Mouse (Mus musculus) gastrocnemius, adult 2 months (tissue): ENCODE measurements around the gene Lamp1. TPM values are rescaled to one million over a fixed set of nuclear protein-coding genes. Genes with fewer than 3 reads are reported as not detected.
"Not testable (repeated sequence)": the region's sequence is repeated elsewhere in the genome, so short reads cannot be mapped to it uniquely, and the experiment has no call there.

Source experiments
- DNase-seq: peaks from one replicate; pipeline ENCODE4 v3.0.0; 2022
- H3K27ac ChIP-seq: fragments of 200-600 bp; 2 replicates; pipeline ENCODE4 v1.8.1; 2022; ENCODE audit warnings: mild to moderate bottlenecking
- H3K4me3 ChIP-seq: fragments of 200-600 bp; 2 replicates; pipeline ENCODE4 v1.8.1; 2022; ENCODE audit warnings: mild to moderate bottlenecking, moderate library complexity
- CTCF ChIP-seq: fragments of 200-600 bp; IDR thresholded peaks from 2 replicates; pipeline ENCODE4 v1.8.1; 2022; ENCODE audit warnings: antibody characterized with exemption, mild to moderate bottlenecking, moderate library complexity
- intact Hi-C: fragments of 180-260 bp; cut with DNase I; formaldehyde crosslinking; loops from one replicate; pipeline ENCODE4 v1.15.1; 2025
- long read RNA-seq, 2 experiments: library from polyadenylated mRNA; stranded (forward); transcript quantifications; one replicate each; pipeline ENCODE4 v2.0.0; 2021
- total RNA-seq, 2 experiments: library from RNA; stranded (reverse); gene quantifications; 2 replicates each; pipeline ENCODE4 v1.2.3; 2021

Lamp1 gene
- 100 to 1,000 TPM; 378 to 400 TPM for total RNA-seq
- long read RNA-seq, experiment 1, transcript Lamp1-201 (9 exons, 2,229 nt), result major isoform, 632 of 718 reads
- long read RNA-seq, experiment 1, partial matches to known transcripts, result 18 of 718 reads
- long read RNA-seq, experiment 1, other reads (novel, unspliced or antisense), result 68 of 718 reads
- long read RNA-seq, experiment 2, transcript Lamp1-201 (9 exons, 2,229 nt), result major isoform, 708 of 790 reads
- long read RNA-seq, experiment 2, partial matches to known transcripts, result 13 of 790 reads
- long read RNA-seq, experiment 2, other reads (novel, unspliced or antisense), result 69 of 790 reads

DNA sequence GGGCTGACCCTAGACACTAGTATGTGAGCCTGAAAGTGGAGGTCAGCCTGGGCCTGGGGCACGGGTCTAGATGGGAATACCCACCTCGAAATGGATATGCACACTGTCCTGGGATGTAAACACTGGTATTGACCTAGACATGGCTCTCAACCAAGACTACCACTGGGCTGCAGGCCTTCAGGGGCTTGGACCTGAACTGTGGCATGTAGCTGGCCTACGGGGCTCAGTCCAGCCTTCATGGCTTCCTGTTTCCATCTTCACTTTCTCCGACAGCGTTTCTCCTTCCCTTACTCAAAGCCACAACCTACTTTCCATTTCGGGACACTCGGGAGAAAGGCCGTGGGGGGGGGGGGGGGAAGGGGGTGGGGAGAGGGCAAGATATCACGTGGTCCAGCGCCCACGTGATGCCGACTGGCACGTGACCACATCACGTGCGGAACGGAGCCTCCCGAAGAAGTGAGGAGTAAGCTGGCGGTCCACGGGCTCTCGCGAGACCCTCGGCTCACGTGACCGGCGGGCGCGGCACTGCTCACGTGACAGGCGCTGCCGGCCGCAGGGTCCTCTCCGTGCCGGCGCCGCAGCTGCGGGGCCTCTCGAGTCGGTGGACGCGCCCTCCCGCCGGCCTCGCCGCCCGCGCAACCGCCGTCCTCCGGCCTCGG lies at the start of gene Lamp1:
TSS of gene Lamp1 (plus strand) at position 444 of the 659 bp plus-strand sequence.
- Histone ChIP-seq H3K27ac (peak within 1 kb of the TSS; percentile 99), H3K4me3 (peak within 1 kb of the TSS; percentile 100)
- TF ChIP-seq CTCF, result no peak
- intact Hi-C loops, result loop anchor here (2.0 kb wide), 1 partner anchor 50 kb away; no protein-coding TSS in a partner anchor
- peak; percentile 100 for DNase-seq

DNA sequence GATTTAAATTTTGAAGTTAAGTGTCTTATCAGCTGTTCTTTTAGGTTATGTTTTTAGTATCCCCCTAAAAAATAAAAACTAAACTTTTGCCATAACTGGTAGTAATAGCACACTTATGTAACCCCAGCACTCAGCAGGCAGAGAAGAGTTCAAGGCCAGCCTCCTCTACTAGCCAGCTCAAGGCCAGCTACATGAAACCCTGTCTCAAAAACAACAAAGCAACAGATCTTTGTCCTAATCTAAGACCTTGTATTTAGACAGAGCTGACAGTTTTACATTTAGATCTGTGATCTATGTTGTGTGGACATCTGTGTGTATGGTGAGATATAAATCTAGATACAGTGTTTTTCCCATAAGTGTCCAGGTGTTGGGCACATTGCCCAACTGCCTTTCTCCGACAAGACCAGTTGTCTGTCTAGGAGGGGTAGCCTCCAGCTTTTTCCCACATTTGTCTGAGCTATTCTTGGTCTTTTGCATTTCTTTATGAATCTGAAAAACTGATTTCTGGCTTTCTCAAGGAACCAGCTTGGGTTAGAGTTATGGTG lies 49.5 kb upstream of the Lamp1 start:
- TF ChIP-seq CTCF, result no peak
- no peak for DNase-seq
- Histone ChIP-seq H3K27ac (no peak overlapping the region), H3K4me3 (no peak overlapping the region)
- intact Hi-C loops, result loop anchor here (5.0 to 10.0 kb wide), 3 partner anchors 38 to 355 kb away; partner anchors contain the start of gene Atp11a

DNA sequence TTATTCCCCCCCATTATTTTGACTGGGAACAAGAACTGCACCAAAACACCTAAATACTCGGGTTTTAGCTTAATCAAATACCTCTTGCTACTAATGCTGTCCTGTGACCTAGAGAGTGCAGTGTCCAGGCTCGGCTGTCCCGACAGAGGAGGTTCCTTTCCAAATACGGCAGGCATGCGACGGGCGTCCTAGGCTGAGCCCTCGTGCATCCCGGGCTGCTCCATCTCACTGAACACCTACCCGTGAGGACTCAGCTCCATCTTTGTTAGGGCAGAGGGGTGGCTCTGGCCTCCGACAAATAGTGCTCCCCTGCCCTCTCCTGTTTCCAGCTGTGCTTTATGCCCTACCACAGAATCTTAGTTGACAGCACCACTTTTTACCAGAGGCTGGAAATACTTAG lies 47.0 kb upstream of the Lamp1 start:
- H3K27ac ChIP-seq, result no peak overlapping the region
- no peak overlapping the region for H3K4me3 ChIP-seq
- no peak for TF ChIP-seq CTCF
- intact Hi-C loops, result no loop called here
- DNase-seq, result no peak

DNA sequence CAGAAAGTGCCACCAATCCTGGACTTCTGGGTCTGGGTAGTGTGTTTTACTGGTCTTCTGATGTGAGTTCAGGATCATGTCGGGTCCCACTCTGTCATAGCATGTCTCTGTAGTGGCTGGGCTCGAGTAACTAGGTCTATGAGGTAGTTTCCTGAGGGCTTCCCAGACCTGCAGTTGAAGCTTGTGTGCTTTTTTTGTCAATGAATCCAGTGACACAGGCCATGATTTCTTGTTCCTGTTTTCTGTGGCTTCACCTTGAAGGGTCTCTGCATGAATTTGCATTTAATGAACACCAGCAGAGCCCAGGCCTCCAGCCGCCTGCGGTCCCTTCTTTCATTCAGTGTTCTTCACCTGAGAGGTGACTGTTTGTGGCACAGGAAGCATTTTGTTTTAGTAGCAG lies 45.7 kb upstream of the Lamp1 start:
- intact Hi-C loops, result no loop called here
- TF ChIP-seq CTCF, result no peak
- H3K4me3 ChIP-seq, result no peak overlapping the region
- no peak for DNase-seq
- H3K27ac ChIP-seq, result no peak overlapping the region

DNA sequence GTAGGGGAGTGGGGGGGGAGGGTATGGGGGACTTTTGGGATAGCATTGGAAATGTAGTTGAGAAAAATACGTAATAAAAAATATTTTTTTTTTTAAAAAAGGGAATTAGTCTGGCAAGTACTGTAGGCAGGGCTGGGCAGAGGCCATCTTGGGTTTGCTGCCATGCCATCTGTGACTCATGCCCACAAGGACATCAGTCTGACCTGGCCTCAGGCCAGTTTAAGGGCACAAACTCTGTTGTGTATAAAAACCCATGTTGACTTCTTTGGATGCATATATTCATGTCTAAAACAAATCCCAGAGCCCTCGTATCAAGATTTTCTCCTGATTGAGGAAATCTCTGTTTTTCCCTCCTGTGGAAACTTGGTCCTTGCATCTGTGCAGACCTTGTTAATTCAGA lies 41.9 kb upstream of the Lamp1 start:
- no peak for TF ChIP-seq CTCF
- no peak for DNase-seq
- intact Hi-C loops, result no loop called here
- no peak overlapping the region for H3K27ac ChIP-seq
- H3K4me3 ChIP-seq, result no peak overlapping the region

DNA sequence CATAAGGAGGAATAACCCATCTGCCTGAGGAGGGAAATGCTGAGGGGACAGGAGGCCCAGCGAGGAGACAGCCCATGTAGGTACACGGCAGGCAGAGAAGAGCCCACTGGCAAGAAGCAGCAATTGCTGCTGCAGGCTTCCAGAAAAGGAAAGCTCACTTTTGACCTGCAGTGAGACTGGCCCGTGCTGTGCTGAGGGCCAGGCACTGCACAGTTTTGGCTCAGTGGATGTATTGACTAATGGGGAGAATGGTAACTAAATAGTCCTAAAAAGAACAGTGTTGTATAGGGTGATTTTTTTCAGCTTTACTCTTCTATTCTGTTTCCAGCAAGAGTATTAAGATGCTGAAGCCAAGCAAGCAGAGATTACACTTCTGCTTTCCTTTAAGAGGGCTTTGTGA lies 40.4 kb upstream of the Lamp1 start:
- intact Hi-C loops, result no loop called here
- TF ChIP-seq CTCF, result no peak

DNA sequence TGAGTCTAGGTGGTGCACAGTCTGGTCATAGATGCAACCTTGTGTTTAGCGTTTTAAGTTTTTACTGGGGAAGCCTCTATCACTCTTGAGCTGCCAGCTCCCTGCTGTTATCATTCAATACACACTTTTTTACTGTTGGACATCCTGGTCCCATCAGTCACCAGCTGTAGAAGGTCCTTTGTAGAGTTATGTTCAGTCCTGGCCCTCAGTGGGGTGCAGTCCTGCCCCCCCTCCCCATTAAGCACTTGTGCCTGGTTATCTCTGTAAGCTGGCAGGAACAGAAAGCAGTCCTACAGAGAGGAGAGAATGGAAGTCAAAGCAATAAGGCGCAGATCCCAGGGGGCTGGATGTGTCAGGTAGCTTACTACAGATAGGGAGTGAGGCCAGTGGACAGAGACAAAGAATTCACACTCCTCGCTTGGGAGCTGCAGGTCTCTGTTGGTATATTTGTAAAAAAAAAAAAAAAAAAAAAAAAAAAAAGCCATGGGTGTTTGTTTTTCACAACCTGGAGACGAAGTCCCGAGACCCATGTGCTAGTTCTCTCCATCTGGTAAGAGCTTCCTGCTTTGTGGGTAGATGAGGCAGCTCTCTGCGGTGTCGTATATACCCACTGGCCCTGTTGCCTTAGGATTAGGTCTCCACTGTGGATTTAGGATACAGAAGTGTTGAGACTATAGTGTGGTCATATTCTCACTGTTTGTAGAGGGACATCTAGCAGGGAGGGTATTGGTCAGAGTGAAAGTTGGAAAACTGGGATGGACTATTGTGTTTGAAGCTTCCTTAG lies 37.9 kb upstream of the Lamp1 start:
- no peak for DNase-seq
- Histone ChIP-seq H3K4me3 (no peak overlapping the region), H3K27ac (no peak overlapping the region)
- TF ChIP-seq CTCF, result no peak
- intact Hi-C loops, result no loop called here

More for the DNA sequence above, 40.4 kb upstream of the Lamp1 start:
- DNase-seq, result no peak
- Histone ChIP-seq H3K4me3 (no peak overlapping the region), H3K27ac (no peak overlapping the region)

DNA sequence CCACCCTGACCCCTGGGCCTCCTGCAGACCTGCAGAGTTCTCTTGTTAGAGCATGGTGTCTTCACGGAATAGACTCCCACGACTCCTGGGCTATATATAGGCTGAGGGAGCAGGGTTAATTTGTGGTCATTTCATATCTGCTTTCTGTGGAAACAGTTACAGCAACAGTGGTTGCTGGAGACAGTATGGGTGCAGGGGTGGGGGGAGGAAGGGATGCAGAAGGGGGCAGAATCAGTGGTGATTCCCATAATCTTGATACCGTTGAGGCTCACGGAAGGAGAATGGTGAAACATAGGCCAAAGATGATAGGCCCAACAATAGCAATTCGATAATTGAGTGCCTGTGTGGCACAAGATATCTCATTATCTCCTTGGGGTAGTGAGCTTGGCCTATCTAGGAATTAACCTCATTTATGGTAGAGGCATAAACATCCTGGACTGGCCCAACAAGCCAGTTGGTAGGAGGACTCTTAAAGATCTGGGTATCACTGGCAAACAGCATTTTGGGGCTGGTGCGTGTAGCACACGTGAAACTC lies 36.0 kb upstream of the Lamp1 start:
- DNase-seq, result no peak
- TF ChIP-seq CTCF, result no peak
- no peak overlapping the region for H3K27ac ChIP-seq
- H3K4me3 ChIP-seq, result no peak overlapping the region
- intact Hi-C loops, result no loop called here

DNA sequence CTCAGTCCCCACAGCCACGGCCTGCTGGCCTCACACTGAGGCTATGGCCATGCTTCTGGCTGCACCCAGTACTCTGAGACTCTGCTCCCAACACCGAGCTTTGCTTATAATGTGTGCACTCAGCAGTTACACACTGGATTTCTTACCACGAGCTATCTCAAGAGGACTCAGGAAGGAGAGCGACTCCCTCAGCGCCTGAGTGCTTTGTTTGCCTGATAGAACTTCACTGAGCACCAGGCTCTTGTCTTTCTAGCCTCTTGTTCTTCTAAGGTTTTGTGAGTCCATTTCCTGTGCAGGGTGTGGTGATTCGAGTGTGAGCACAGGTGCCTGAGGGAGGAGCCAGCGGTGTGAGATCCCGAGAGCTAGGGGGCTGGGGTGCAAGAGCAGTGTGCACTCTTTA lies 34.1 kb upstream of the Lamp1 start:
- no peak overlapping the region for H3K4me3 ChIP-seq
- no peak overlapping the region for H3K27ac ChIP-seq
- TF ChIP-seq CTCF, result no peak
- intact Hi-C loops, result no loop called here
- no peak for DNase-seq

DNA sequence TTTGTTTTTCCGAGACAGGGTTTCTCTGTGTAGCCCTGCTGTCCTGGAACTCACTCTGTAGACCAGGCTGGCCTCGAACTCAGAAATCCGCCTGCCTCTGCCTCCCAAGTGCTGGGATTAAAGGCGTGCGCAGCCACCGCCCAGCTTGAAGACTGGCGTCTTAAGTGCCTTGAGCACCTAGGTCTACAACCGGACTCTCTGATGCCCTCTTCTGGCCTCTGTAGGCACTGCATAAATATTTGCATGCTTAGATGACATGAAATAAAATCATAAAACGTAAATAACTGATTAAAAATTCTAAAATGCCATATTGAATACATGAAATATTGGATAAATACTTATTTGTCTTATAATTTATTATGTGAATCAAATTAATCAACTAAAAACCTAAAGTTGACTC lies 26.7 kb upstream of the Lamp1 start:
- intact Hi-C loops, result loop anchor here (2.0 to 5.0 kb wide), 2 partner anchors 39 to 80 kb away; no protein-coding TSS in a partner anchor

DNA sequence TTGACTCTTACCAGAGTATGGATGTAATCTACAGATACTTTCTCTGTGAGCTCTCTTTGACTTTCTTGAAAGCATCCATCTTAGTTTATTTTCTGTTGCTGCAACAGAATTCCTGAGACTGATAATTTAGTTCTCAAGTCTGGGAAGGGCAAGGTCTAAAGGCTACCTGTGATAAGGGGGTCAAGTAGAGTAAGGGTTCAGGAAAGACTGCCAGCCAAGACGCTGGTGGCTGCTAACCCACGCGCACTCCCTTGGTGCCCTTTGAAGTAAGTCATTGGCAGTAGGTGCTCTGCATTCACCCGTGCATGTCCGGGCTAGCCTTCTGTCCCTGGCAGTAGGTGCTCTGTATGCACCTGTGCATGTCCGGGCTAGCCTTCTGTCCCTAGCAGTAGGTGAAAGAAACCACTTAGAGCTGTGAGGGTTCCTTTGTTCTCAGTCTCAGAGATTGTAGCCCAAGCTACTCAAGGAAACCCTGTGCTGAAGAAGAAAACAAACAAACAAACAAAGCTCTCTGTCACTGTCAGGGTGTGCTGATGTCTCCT lies 19.2 kb upstream of the Lamp1 start:
- no peak for DNase-seq
- no peak overlapping the region for H3K4me3 ChIP-seq
- no peak overlapping the region for H3K27ac ChIP-seq
- no peak for TF ChIP-seq CTCF
- intact Hi-C loops, result no loop called here

More for the DNA sequence above, 26.7 kb upstream of the Lamp1 start:
- H3K27ac ChIP-seq, H3K4me3 ChIP-seq: not testable (repeated sequence)
- peak; percentile 77 for TF ChIP-seq CTCF
- DNase-seq, result peak; percentile 59

DNA sequence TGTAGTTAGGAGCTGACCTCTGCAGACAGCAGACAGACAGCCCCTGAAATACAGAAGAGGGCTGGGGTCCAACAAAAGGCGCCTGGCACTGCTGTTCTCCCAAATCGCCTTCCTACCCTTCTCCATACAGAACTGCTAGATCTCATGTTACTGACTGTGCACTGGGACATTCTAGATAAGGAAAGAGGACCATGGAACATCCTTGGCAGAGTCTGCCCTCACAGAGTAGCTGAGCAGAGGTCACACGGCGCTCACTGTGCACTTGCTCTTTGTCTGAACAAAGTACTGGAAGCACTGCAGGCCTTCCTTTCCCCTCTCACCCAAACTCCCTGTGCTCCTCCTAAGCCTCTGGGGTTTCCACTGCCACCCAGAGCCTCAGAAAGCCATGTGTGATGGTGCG lies 17.3 kb upstream of the Lamp1 start:
- DNase-seq, result no peak
- intact Hi-C loops, result no loop called here
- no peak for TF ChIP-seq CTCF
- no peak overlapping the region for H3K27ac ChIP-seq
- no peak overlapping the region for H3K4me3 ChIP-seq
